Mouse (Mus musculus): ENCODE measurements at regions not wholly inside any gene's neighbourhood (a gene's known extent, or its start where the extent isn't known, plus 50 kb on each side); places are given as distances from the start of the nearest gene placed in this dataset.

- DNase-seq (ENCODE audit: low read depth, low spot score), result no peak
Observed at GRCm38 (mm10) chr4:148384251-148385230, 60.0 kb downstream of the Ubiad1 start.

DNA sequence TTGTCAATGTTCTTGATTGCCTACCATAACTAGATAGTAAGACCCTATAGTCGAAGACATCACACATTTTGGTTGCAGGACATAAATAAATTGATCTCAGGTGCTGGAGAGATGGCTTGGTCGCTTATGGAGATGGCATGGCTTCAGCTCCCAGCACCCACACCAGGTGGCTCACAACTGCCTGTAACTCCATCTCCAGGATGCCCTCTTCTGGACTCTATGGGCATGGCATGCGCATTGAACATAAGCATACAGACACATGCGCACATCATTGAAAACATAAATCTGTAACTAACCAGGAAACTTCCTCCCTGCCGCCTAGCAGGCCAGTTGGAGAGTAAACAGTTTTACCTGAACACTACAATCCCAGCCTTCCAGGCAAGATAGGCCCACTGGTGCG is 64.0 kb downstream of the Ubiad1 start:
- peak; percentile 50 for DNase-seq (ENCODE audit: low read depth, low spot score)

GRCm38 (mm10) chr4:148378491-148378890 is 66.1 kb downstream of the Ubiad1 start:
- no peak for DNase-seq (ENCODE audit: low read depth, low spot score)

DNA sequence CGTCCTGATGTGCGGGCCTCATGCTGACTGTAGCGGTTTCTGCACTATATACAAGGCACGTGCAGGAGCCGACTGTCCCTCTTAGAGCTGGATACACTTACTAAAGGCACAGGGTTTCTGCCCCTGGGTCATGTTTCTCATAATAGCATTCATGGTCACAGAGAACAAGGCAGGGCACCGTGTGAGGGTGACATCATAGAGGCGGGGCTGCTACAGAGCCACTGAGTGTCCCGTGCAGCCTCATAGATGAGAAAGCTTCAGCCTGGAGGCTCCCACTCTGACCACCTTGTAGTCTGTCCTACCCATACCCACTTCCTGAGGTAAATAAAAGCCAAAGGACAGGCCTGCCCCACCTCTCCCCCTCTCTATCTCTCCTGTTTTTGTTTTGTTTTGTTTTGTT is 67.2 kb downstream of the Ubiad1 start:
- DNase-seq (ENCODE audit: low read depth, low spot score), result no peak

- DNase-seq (ENCODE audit: low read depth, low spot score), result peak; percentile 26
Observed at GRCm38 (mm10) chr4:148376439-148376838, 68.1 kb downstream of the Ubiad1 start.

GRCm38 (mm10) chr4:148371489-148371888 is 73.1 kb downstream of the Ubiad1 start:
- DNase-seq (ENCODE audit: low read depth, low spot score), result no peak

GRCm38 (mm10) chr4:148367671-148368070 is 76.9 kb downstream of the Ubiad1 start:
- no peak for DNase-seq (ENCODE audit: low read depth, low spot score)

- peak; percentile 78 for DNase-seq (ENCODE audit: low read depth, low spot score)
Observed at GRCm38 (mm10) chr4:148365804-148366203, 78.0 kb upstream of the Disp3 start.

- DNase-seq (ENCODE audit: low read depth, low spot score), result no peak
Observed at GRCm38 (mm10) chr4:148363366-148364121, 75.8 kb upstream of the Disp3 start.

GRCm38 (mm10) chr4:148360931-148361330 is 73.2 kb upstream of the Disp3 start:
- DNase-seq (ENCODE audit: low read depth, low spot score), result no peak

- peak; percentile 64 for DNase-seq (ENCODE audit: low read depth, low spot score)
Observed at GRCm38 (mm10) chr4:148358336-148358735, 70.6 kb upstream of the Disp3 start.

DNA sequence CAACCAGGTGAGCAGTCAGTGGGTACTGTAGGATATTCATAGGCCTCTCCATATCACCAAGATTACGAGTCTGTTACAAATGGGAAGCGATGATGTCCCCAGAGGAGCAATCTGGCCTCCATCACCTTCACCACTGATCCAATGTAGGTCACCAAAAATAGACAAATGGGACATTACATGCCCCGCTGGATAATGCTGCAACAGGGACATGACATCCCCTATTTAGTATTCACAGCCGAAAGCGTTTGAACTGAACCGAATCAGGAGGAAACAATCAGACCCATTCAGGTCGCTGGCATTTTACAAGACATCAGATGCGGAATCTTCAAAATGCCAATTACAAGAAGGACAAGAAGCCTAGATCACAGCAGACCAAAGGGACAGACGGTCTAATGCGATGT is 69.5 kb upstream of the Disp3 start:
- no peak for DNase-seq (ENCODE audit: low read depth, low spot score)

DNA sequence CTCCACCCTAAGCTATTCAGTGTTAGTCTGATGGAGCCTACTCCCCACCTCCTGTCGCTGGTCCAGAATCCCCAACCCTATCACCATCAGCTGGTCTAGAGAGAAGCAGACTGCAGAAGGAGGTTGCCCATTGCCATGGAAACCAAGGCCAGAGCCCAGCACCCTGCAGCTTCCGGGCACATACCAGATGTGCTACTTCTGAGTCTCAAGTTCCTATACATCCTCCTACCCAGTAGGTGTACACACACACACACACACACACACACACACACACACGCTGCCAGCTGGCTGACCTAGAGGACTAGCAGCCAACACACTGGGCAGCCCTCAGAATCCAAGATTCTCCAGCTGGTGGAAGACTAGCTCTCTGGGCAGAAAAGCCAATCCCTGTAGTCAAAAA is 68.9 kb upstream of the Disp3 start:
- DNase-seq (ENCODE audit: low read depth, low spot score), result no peak

DNA sequence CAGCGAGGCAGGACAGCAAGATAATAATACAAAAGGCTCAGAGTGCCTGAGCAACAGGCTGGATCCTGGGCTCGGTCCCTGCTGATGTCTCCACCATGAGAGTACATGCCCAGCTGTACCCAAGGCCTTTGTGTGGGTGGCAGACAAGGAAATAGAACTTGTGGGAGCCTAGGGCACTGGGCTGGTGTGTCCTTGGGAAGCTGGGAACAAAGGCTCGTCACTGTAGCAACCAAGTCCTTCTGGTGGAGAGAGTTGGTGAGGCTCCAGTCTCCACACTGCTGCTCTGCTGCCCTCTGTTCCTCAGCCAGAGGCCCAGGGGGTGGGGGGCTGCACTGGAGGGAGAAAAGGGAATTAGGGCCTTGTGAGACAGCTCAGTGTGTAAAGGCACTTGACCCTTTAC is 66.2 kb upstream of the Disp3 start:
- DNase-seq (ENCODE audit: low read depth, low spot score), result no peak

- DNase-seq (ENCODE audit: low read depth, low spot score), result peak; percentile 49
Observed at GRCm38 (mm10) chr4:148352690-148353089, 64.9 kb upstream of the Disp3 start.

DNA sequence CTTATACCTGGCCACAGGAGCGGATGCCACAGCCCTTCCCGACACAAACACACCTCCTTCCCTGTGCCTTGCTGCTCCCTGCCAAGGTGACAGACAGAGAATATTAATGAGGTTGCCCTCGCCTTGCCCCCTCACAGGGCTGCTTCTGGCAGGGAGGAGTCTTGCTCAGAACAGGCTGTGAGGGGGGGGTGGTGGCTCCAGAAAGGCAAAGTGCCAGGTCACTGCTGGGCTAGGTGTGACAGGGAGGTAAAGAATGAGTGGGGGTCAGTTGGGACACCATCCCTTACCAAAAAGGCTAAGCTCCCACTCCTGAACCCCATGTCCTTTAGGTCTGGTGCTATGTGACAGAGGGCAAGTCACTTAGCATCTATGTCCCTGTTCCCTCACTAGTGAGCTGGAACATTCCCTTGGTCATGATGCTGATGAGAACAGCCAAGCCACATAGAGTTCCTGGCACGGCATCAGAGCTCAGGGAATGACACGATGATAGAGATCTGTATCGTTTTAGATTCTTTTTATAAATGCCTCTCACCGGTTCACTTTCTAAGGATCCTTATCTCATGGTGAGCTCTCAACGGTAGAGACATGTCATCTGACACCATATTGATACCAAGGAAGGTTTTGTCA is 53.9 kb upstream of the Disp3 start:
- no peak for DNase-seq (ENCODE audit: low read depth, low spot score)

- DNase-seq (ENCODE audit: low read depth, low spot score), result no peak
Observed at GRCm38 (mm10) chr4:148340342-148340741, 52.6 kb upstream of the Disp3 start.

GRCm38 (mm10) chr4:148337890-148338880 is 50.4 kb upstream of the Disp3 start:
- DNase-seq (ENCODE audit: low read depth, low spot score), result peak; percentile 52

Data from ES-CJ7 (cell line).